Mouse (Mus musculus) bone marrow, adult 2 months (tissue): ENCODE measurements at regions not wholly inside any gene's neighbourhood (a gene's known extent, or its start where the extent isn't known, plus 50 kb on each side); places are given as distances from the start of the nearest gene placed in this dataset.

Source experiments
- H3K27ac ChIP-seq: fragments of 200-500 bp; 2 replicates; pipeline ENCODE4 v1.5.1; 2012; ENCODE audit warnings: low read depth, mild to moderate bottlenecking, control low read depth, inconsistent platforms, low read length; ENCODE audit not compliant: control insufficient read depth, poor library complexity, insufficient read depth
- H3K4me1 ChIP-seq: fragments of 200-500 bp; 2 replicates; pipeline ENCODE4 v1.6.1; 2011; ENCODE audit warnings: low read length; ENCODE audit not compliant: control insufficient read depth, insufficient read depth
- H3K4me3 ChIP-seq: fragments of 200-500 bp; replicated peaks from 2 replicates; pipeline ENCODE3; 2011; ENCODE audit warnings: mild to moderate bottlenecking, low read depth, low read length, control low read depth; ENCODE audit not compliant: control insufficient read depth
- CTCF ChIP-seq: fragments of 200-500 bp; IDR thresholded peaks from 2 replicates; pipeline ENCODE4 v1.5.1; 2011; ENCODE audit warnings: low read length, control low read depth; ENCODE audit not compliant: control insufficient read depth, insufficient read depth
- POLR2A ChIP-seq: fragments of 200-500 bp; IDR thresholded peaks from 2 replicates; pipeline ENCODE4 v1.6.1; 2011; ENCODE audit warnings: low read depth, mild to moderate bottlenecking, control low read depth, low read length, borderline replicate concordance; ENCODE audit not compliant: control insufficient read depth
- WGBS: fragments of 180-500 bp; shearing (Covaris S2); methylation state at CpG from one replicate; pipeline ENCODE4 v1.1.7; 2018; 5-methylcytosine and 5-hydroxymethylcytosine counted together

GRCm38 (mm10) chr9:115800624-115801023 is 108.6 kb upstream of the Gadl1 start:
- WGBS: 85% methylated on average over 6 of the region's 6 CpGs
- TF ChIP-seq POLR2A (no peak), CTCF (no peak)
- H3K27ac ChIP-seq: no peak overlapping the region
- no peak overlapping the region for H3K4me3 ChIP-seq
- H3K4me1 ChIP-seq: no peaks in the 10 kb centered on the region

DNA sequence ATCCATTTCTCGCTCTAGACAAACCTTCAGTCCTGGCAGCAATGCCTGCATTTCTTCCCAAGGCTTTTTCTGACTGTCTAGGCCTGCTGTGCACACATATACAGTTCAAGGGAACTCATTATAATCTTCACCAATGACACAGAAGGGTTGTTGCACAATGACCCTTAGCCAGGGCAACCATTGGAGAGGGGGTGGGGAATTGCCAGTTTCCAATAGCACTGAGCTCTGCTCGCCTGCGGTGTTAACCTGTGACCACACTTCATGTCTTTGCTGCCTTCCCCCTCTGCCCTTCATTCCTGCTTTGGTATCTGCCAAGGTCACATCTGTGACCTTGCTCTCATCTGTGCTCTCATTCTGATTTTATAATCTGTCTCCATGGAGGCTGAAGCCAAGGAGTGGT is 106.2 kb upstream of the Gadl1 start:
- TF ChIP-seq POLR2A (no peak), CTCF (no peak)
- H3K4me1 ChIP-seq: no peaks in the 10 kb centered on the region
- no peak overlapping the region for H3K4me3 ChIP-seq
- H3K27ac ChIP-seq: no peak overlapping the region
- WGBS: 83% methylated on average over 3 of the region's 3 CpGs

GRCm38 (mm10) chr9:115805224-115805623 is 104.0 kb upstream of the Gadl1 start:
- H3K4me1 ChIP-seq: no peaks in the 10 kb centered on the region
- H3K27ac ChIP-seq: no peak overlapping the region
- 29% methylated on average over 4 of the region's 4 CpGs for WGBS
- TF ChIP-seq POLR2A: no peak
- TF ChIP-seq CTCF: no peak
- no peak overlapping the region for H3K4me3 ChIP-seq

GRCm38 (mm10) chr9:115806018-115806702 is 103.1 kb upstream of the Gadl1 start:
- H3K4me3 ChIP-seq: no peak overlapping the region
- 75% methylated on average over 10 of the region's 10 CpGs for WGBS
- no peak overlapping the region for H3K27ac ChIP-seq
- TF ChIP-seq CTCF: no peak
- TF ChIP-seq POLR2A: no peak
- no peaks in the 10 kb centered on the region for H3K4me1 ChIP-seq

- WGBS: 69% methylated on average over 5 of the region's 5 CpGs
- H3K4me3 ChIP-seq: no peak overlapping the region
- H3K4me1 ChIP-seq: no peaks in the 10 kb centered on the region
- TF ChIP-seq POLR2A (no peak), CTCF (no peak)
- no peak overlapping the region for H3K27ac ChIP-seq
These were observed 69.1 kb upstream of the Gadl1 start for GRCm38 (mm10) chr9:115840186-115840585.

DNA sequence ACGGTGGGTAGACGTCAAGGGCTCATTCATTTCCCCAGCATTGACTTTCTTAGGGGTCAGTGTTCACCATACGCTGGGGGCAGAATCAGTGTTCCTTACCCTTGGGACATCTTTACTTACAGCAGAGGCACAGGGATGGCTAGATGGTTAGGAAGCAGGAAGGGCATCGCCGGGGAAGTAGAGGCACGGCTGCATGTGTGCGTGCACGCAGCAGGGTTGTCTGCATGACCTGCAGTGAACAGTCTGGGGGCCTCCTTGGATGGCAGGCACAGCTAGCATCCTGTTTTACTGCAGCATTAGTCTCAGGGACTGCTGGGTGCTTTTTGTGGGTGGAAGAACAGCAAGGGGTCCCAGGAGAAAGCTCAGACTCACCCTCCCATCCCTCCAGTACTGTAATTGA is 68.5 kb upstream of the Gadl1 start:
- H3K4me1 ChIP-seq: no peaks in the 10 kb centered on the region
- 75% methylated on average over 8 of the region's 8 CpGs for WGBS
- TF ChIP-seq CTCF: no peak
- no peak overlapping the region for H3K4me3 ChIP-seq
- no peak overlapping the region for H3K27ac ChIP-seq

- H3K4me3 ChIP-seq: no peak overlapping the region
- no peak for TF ChIP-seq POLR2A
- TF ChIP-seq CTCF: no peak
- WGBS: 83% methylated on average over 10 of the region's 10 CpGs
- H3K4me1 ChIP-seq: no peaks in the 10 kb centered on the region
- no peak overlapping the region for H3K27ac ChIP-seq
These were observed 67.6 kb upstream of the Gadl1 start for GRCm38 (mm10) chr9:115841684-115842083.

DNA sequence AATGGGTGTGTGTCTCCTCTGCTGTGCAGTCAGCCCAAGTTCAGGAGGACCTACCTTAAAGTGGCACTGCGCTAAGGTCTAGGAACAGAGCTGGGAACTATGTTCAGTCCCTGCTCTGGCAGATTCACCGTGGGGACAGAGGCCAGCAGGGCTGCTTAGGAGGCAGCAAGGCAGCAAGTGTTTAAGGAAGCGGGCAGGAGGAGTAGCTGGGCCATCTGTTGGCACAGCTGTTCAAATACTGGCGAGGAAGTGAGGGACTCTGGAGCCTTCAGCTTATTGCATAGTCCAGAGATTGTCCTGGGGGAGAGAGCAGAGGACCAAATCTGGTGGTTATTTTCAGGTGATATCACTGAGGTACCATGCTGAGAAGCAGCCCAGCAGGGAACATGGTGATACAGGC is 64.9 kb upstream of the Gadl1 start:
- no peaks in the 10 kb centered on the region for H3K4me1 ChIP-seq
- H3K4me3 ChIP-seq: no peak overlapping the region
- H3K27ac ChIP-seq: no peak overlapping the region
- TF ChIP-seq CTCF: no peak
- TF ChIP-seq POLR2A: no peak
- WGBS: 42% methylated on average over 4 of the region's 4 CpGs

DNA sequence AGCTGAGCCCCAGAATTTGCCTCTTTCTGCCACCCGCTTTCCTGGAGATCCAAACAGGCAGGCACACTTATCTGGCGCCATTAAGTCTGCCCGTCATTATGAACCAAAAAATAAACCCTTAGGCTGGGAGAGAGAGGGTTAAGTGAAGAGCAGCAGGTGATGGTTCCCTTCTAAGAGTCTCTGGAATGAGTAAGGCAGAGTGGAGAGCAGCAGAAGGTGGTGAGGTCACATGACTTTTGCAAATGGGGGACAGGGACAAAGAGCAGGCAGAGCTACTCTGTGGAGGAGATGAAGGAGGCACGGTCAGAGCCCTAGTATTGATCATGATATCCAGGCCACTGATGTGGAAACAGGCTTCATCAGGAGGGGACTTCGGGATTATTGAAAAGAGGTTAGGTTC is 64.2 kb upstream of the Gadl1 start:
- Histone ChIP-seq H3K27ac (no peak overlapping the region), H3K4me1 (no peaks in the 10 kb centered on the region), H3K4me3 (no peak overlapping the region)
- no peak for TF ChIP-seq CTCF
- TF ChIP-seq POLR2A: no peak
- 84% methylated on average over 5 of the region's 5 CpGs for WGBS
